Mouse (Mus musculus): ENCODE data around the gene Rab26.

The Rab26 gene

DNA sequence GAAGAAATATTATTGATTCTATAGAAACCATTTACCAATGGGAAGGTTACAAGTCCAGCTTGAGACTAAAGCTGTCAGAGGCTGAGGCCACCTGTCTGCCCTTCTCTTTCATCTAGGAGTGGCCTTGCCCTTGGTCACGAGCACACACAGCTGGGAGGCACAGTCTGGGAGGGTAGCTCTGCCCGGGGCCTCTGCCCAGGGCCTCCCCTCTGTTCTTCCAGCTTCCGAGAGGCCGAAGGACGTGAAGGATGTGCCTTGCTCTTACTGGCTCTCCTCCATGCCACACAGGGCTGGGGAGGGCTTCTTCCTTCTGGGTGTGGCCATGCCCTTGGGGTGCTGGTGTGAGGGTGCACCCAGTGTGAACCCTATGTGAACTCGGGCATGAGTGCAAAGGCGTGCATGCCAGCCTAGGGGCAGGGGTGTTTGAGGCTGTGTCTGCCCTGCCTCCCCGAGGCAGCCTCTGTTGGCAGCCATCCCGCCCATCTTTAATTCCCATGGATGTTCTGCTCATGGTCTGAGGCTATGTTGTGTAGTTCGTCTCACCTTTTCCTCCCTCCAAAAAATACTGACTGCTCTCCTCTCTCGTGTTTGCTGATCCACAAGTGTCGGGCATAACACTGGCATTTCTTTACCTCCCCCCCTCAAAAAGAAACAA lies 26.1 kb downstream of the Rab26 start:
- in situ Hi-C loops (cut with MboI, MseI), result no loop called here

DNA sequence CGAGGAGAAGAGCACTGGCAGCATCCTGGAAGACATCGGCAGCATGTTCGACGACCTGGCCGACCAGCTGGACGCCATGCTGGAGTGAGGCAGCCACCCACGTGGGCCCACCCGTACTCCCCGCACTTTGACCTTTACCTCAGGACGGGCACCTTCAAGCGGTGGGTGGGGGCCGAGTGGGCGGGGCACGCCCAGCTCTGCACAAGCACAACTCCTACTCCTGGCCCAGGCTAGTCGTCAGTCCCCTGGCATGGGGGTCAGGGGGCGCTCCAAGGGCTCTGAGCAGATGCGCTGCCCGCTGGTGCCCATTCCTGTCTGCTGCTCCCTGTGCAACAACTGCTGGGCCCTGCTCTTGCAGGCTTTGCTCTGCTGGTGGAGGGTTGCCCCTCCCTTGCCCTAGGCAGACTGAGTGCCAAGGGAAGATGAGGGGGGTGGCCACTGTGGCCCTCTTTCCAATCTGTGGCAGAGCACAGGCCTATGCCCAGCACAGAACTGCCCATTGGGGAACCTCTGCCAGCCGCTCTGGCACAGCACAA lies 26.8 kb downstream of the Rab26 start:
- in situ Hi-C loops (cut with MboI, MseI), result no loop called here

DNA sequence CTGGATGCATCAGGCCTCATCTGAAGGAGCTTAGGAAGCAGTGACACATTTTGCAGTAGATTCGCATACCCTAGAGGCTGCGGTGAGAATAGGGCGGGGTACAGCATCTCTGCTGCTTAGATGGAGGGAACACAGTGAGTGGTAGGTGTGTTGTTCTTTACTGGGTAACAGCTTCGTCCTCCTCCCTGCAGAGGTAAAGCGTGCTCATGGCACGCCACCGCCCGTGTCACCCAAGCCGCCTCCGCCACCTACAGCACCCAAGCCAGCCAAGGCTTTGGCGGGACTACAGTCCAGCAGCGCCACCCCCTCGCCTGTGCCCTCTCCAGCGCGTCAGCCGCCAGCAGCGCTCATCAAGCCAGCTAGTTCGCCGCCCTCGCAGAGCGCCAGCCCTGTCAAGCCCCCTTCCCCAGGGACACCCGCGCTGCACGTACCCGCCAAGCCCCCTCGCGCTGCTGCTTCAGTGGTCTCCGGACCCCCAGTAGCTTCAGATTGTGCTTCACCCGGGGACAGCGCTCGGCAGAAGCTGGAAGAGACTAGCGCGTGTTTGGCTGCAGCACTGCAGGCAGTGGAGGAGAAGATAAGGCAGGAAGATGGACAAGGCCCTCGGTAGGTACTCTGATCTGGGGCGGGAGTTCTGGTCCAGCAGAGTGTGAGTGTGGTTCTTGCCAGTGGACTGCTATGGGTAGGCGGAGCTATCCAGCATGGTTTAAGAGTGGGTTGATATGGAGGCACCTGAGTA lies 27.5 kb downstream of the Rab26 start:
- in situ Hi-C loops (cut with MboI, MseI), result no loop called here

DNA sequence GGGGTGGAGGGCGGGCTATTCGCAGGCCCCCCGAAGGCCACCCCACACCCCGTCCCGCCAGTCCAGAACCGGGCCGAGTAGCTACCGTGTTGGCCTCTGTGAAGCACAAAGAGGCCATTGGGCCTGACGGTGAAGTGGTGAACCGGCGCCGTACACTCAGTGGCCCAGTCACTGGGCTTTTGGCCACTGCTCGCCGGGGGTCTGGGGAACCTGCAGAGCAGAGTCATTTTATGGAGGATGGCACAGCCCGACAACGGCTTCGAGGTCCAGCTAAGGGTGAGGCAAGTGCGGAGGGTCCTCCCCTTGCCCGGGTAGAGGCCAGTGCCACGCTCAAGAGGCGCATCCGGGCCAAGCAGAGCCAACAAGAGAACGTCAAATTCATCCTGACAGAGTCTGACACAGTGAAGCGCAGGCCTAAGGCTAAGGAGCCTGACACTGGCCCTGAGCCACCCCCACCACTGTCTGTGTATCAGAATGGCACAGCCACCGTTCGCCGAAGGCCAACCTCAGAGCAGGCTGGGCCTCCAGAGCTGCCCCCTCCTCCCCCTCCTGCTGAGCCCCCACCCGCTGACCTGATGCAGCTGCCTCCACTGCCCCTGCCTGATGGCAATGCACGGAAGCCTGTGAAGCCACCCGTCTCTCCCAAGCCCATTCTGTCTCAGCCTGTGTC lies 28.6 kb downstream of the Rab26 start:
- in situ Hi-C loops (cut with MboI, MseI), result no loop called here

DNA sequence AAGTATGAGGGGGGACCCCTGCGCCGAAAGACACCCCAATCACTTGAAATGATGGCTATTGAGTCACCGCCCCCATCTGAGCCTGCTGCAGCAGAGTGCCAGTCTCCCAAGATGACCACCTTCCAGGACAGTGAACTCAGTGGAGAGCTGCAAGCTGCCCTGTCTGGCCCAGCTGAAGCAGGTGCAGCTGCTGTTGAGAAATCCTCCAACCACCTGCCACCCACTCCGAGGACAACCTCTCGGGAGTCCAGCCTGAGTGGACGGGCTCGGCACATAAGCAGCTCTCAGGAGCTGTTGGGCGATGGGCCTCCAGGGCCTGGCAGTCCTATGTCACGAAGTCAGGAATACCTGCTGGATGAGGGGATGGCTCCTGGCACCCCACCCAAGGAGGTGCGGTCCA lies 29.9 kb downstream of the Rab26 start:
- in situ Hi-C loops (cut with MboI, MseI), result no loop called here

DNA sequence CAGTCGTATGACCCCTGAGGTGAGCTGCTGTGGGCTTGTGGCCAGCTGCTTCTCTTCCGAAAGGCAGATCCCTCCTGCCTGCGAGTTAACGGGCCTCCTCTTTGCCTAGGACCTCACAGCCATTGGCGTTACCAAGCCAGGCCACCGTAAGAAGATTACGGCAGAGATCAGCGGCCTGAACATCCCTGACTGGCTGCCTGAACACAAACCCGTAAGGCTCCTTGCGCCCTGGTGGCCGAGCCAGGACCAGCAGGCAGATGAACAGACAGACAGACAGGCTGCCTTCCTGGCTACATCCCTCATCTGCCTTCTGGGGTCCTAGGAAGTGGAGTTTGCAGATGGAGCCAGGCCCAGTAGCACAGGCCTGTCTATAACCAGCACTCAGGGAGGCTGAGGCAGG lies 31.8 kb downstream of the Rab26 start:
- in situ Hi-C loops (cut with MboI, MseI), result no loop called here

DNA sequence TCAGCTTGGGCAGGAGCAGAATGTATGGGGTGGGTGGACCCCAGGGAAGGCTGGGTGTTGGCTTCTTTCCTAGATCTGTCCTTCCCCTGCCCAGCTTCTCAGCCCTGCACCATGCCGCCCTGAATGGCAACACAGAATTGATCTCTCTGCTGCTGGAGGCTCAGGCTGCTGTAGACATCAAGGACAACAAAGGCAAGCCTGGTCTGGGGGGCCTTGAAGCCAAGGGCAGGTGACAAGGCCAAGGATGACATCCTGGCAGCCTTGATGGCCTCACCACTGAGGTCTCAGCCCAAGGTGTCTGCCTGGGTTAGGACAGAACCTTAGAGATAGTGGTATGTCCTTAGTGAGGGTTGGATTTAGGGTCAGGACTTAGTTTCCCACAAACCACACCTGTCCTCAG lies 38.0 kb downstream of the Rab26 start:
- in situ Hi-C loops (cut with MboI, MseI), result no loop called here

DNA sequence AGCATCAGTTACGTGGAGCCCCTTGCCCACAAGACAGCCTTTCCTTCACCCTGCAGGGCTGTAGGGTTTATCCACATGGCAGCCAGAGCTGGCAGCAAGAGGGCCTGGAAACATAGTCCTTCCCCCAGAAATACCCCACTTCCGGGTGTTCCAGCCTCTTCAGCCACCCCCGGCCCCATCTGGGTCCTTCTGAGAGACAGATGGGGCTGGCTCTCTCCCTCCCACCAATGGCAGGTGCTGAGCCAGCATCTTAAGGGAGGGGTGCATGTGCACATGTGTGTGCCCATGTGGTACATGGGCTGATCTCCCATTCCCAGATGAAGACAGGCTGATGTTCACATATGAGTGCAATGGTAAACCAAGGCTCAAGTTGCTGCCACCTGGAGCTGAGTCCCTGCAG lies 38.6 kb downstream of the Rab26 start:
- in situ Hi-C loops (cut with MboI, MseI), result no loop called here

DNA sequence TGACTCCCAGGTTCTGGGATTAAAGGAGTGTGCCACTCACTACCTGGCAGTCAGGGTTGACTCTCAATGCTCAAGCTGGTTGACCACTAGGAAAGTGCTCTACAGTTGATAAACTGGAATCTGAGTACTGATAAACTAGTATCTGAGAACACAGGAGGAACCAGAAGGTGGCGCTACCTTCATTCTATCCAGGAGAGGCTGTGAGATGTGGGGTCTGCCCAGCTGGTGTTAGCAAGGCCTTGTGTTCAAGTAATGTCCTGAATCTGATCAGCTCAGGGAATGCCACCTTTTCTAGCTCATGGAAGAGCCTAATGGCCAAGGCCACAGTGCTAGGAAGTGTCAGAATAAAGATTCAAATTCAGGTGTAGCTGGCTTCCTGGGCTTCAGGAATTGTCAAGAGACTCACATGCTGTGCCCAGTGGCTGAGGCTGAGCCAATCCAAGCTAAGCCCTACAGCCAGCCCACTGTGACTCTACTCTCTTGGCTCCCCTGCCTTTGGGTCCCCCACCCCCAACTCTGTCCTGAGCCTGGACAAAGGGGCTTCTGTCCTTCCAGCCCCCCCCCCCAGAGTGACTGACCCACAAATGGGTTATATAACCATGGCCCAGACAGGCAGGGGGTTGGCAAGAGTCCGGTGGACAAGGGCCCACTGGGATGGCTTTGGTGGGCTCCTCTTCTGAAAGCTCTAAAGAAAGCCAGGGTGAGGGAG lies 39.2 kb downstream of the Rab26 start:
- in situ Hi-C loops (cut with MboI, MseI), result no loop called here

DNA sequence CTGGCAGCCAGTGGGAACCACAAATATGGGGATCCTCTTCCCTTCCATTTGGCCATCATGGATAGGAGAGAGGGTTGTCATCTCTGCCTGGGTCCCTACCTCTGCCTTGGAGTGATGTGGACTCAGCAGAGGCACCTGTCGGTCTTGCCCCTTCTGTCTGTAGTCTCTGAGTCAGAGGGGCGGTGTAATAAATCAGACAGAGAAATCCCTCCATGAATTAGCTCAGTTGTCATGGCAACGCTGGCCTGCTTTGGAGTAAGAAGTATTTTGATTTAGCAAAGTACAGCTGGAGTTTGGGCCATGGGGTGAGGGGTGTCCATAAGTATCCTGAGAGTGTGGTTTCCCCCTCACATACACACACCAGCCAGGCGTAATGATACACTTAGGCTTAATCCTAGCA lies 43.6 kb downstream of the Rab26 start:
- in situ Hi-C loops (cut with MboI, MseI), result no loop called here

DNA sequence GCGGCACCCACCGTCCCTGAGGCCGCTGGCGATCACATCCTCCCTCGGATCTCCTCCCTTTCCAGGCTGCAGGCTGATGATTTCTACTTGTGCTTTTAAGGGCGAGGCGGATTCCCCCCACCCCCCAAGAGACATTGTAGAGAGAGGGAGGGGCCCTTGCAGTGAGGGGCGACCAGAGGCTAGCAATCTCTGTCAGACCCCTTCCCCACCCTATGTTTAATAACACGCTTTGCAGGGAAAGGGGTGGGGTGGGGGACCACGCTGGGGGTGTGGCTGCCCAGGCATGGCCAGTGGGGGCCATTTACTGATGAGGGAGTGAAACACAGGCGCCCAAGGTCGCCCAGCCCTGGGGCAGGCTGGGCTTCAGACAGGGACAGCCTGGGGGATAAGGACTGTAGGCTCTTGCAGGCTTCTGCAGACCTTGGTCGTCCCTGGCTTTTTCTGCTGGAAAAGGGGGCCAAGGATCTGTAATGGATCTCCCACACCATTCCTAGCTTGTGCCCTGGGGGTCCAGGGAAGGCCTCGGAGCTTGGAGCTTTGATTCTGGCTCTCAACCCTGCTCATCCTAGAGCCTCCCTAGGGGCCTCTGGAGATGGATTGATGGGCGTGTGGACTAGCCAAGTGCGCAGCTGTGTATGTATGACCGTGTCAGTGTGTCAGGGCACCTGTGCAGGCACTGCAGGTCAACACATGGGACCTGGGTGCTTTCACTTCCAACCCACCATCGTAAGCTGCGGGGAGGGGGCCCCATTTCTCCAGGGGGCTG lies 44.6 kb downstream of the Rab26 start:
- in situ Hi-C loops (cut with MboI, MseI), result no loop called here

DNA sequence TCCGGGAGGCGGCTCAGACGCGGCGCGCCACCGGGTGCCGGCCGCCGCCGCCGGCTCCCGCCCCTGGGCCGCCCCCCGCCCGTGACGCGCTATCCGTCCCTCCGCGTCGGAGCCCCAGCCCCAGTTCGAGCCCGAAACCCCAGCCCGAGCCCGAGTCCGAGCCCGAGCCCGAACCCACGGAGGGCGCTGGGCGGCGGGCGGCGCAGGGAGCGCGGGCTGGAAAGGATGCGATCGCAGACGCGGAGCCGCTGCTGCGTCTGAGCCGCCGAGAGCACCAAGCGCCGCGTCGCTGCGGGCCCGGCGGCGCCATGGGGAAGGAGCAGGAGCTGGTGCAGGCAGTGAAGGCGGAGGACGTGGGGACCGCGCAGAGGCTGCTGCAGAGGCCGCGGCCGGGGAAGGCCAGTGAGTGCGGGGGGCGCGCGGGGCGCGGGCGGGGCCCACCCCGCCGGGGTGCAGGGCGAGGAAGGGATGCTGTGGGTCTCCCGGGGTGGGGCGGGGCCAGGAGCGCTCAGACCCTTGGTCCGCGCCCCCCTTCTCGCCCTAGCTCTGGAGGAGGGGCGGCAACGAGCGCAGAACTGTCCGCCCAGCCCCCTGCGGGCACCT lies 45.2 kb downstream of the Rab26 start:
- in situ Hi-C loops (cut with MboI, MseI), result no loop called here

DNA sequence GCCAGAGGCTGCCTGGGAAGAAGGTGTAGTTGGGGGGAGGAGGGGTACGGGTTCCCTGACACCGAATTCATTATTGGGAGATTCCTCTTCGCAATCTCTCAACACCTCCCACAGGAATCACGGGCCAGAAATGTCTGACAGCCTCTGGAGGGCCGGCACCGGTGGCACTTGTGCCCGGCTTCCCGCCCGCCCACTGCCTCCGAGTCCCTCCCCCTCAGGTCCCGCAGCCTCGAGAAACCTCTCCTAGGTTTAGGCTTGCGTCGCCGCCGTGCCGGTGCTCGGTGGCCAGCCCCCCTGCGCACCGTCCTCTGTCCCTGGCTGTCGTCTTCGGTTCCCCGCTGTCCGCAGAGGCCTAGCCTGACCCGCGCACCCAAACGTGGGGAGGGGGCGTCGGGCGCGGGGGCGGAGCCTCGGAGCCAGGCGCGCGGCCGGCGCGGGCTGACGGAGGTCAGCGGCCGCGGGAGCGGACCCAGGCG lies 45.8 kb downstream of the Rab26 start, which contains the start of gene Caskin1:
Caskin1 (plus strand) TSS at position 416 of the 476 bp plus-strand sequence.
- in situ Hi-C loops (cut with MboI, MseI), result no loop called here

DNA sequence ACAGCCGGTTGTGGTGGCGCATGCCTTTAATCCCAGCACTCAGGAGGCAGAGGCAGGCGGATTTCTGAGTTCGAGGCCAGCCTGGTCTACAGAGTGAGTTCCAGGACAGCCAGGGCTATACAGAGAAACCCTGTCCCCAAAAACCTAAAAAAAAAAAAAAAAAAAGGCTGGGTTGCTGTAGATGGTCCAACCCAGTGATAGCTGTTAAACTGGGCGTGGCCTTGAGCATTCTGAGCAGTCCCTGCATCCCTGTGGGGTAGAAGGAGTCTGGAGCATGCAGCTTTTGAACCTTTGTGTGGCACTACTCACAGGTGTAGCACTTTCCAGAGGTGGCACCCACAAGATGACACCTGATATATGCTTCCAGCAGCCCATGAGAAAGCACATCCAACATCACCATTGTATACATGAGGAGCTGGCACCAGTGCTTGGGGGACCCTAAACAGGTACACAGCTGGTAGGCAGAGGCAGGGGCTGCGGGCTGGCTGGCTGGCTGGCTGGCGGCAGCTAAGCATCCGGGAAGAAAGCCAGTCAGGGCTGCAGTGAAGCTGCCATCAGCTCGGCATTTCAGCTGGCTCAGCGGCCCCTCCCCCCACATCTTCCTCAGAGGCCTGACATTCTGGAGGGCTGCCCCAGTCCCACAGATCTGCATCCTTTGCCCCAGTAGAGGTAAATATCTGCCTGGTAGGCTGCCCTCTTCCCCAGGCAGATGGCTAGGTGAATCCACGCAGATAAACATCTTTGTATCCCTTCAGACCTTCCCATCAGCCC lies 48.7 kb downstream of the Rab26 start:
- in situ Hi-C loops (cut with MboI, MseI), result no loop called here

DNA sequence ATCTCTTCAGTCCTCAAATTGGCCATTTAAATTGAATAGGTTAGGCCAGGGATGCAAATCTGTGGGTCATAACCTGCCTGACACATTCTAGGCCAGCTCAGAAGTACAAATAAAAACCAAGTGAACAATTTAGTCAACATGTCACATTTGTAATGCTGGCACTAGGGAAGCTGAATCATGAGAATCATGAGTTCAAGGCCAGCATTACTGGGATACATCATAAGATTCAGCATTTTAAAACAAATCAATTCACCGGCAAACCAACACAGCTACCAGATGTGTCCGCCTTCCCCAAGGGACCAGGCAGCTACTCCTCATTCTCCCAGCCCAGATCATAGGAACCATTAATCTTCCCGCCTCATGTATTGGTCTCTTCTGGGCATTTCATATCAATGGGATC lies 50.5 kb downstream of the Rab26 start:
- in situ Hi-C loops (cut with MboI, MseI), result loop anchor here (5.0 kb wide), 1 partner anchor 39 kb away; no protein-coding TSS in a partner anchor

DNA sequence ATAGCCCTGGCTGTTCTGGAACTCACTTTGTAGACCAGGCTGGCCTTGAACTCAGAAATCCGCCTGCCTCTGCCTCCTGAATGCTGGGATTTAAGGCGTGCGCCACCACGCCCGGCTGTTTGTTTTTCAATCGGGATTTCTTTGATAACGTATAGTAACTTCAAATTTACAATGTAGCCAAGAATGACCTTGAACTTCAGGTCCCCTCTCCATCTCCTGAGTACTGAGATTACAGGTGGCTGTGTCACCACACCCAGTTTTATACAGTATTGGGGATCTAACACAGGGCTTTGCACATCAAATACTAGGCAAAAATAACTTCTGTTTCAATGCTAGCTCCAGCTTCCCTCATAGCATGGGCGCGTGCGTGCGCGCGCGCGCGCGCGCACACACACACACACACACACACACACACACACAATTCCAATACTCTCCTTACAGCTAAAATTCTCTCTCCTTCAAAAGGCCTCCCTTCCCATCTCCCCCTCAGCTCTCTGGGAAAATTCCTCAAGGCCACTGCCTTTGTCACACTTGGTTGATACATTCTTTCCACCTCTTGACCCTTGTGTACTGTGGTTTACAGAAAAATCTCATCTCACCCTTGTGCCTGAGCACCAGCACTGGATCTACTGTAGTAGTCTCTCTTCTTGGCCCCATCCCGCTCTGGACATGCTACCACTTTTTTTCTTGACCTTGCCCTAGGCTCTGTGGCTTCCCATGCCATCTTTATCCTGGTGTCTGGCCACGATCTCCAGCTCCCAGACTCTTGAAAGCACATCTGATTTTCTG lies 52.8 kb downstream of the Rab26 start:
- in situ Hi-C loops (cut with MboI, MseI), result loop anchor here (5.0 kb wide), 1 partner anchor 41 kb away; no protein-coding TSS in a partner anchor

DNA sequence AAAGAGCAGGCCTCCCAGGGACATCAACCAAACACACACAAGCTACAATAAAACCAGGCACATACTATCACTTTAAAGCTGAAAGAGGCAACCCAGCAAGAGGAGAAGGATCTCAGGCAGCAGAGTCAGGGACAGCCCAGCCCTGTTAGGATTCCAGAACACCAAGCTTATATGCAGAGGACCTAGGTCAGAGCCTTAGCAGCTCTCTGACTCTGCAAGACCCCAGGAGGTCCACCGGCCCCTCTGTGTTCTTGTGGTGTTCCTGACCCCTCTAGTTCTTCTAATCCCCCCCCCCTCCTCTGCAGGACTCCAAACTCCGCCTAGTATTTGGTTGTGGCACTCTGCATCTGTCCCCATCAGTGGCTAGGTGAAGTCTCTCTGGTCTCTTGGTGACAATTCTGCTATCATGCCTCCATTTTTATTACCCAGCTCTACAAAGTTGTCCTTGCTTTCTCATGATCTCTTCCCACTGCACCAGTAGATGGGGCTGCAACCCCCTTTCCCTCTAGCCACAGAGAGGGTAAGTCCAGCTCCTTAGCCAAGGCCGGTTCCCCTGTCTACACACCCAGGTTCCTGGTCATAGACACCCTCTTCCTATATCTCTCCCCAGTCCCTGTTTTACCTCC lies 53.7 kb downstream of the Rab26 start:
- in situ Hi-C loops (cut with MboI, MseI), result loop anchor here (5.0 kb wide), 1 partner anchor 42 kb away; no protein-coding TSS in a partner anchor

DNA sequence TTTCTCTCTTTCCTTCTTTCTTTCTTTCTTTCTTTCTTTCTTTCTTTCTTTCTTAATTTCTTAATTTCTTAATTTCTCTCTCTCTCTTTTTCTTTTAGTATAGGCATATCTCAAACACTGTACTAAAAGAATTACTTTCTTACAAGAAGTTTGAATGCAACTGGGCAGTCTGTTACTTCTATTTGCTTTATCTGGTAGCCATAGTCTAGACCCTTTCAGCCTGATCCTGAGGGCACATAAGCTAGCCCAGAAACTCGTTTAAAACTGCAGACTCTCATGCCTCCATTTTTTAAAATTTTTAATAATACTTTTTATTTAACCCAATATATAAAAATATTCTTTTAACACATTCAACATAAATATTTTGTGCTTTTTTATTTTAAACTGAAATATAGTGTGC lies 54.6 kb downstream of the Rab26 start:
- in situ Hi-C loops (cut with MboI, MseI), result no loop called here
